Mouse (Mus musculus): ENCODE measurements at regions not wholly inside any gene's neighbourhood (a gene's known extent, or its start where the extent isn't known, plus 50 kb on each side); places are given as distances from the start of the nearest gene placed in this dataset.

- Histone ChIP-seq H3K36me3 (no peaks in the 10 kb centered on the region), H3K27ac (replicated peaks) (no peak overlapping the region), H3K4me3 (no peak overlapping the region), H3K4me1 (replicated peaks) (no peaks in the 10 kb centered on the region), H3K27me3 (no peaks in the 10 kb centered on the region), H3K9ac (no peak overlapping the region), H3K9me3 (no peaks in the 10 kb centered on the region), H3K4me2 (no peak overlapping the region)
- WGBS: 93% methylated on average over 9 of the region's 9 CpGs
- no peak for ATAC-seq (ENCODE audit: low read depth)
Observed at GRCm38 (mm10) chr5:51775502-51776145, 208.1 kb upstream of the Ppargc1a start.

- ATAC-seq (ENCODE audit: low read depth): no peak
- no peaks in the 10 kb centered on the region for H3K9me3 ChIP-seq
- no peak overlapping the region for H3K4me2 ChIP-seq
- no peak overlapping the region for H3K27ac ChIP-seq (replicated peaks)
- H3K4me1 ChIP-seq (replicated peaks): no peaks in the 10 kb centered on the region
- no peak overlapping the region for H3K9ac ChIP-seq
- no peaks in the 10 kb centered on the region for H3K36me3 ChIP-seq
- 83% methylated on average over 2 of the region's 2 CpGs for WGBS
- no peaks in the 10 kb centered on the region for H3K27me3 ChIP-seq
- H3K4me3 ChIP-seq: no peak overlapping the region
Observed at GRCm38 (mm10) chr5:51771655-51772054, 204.1 kb upstream of the Ppargc1a start.

- Histone ChIP-seq H3K4me3 (no peak overlapping the region), H3K9ac (no peak overlapping the region), H3K4me1 (replicated peaks) (no peaks in the 10 kb centered on the region), H3K27ac (replicated peaks) (no peak overlapping the region), H3K27me3 (no peaks in the 10 kb centered on the region), H3K4me2 (no peak overlapping the region), H3K9me3 (no peaks in the 10 kb centered on the region), H3K36me3 (no peaks in the 10 kb centered on the region)
- 86% methylated on average over 3 of the region's 3 CpGs for WGBS
- ATAC-seq (ENCODE audit: low read depth): no peak
Observed at GRCm38 (mm10) chr5:51766111-51766510, 198.6 kb upstream of the Ppargc1a start.

GRCm38 (mm10) chr5:51764416-51764815, 196.9 kb upstream of the Ppargc1a start:
- Histone ChIP-seq H3K36me3 (no peaks in the 10 kb centered on the region), H3K4me1 (replicated peaks) (no peaks in the 10 kb centered on the region), H3K9ac (no peak overlapping the region), H3K9me3 (no peaks in the 10 kb centered on the region), H3K4me2 (no peak overlapping the region), H3K27ac (replicated peaks) (no peak overlapping the region), H3K4me3 (no peak overlapping the region), H3K27me3 (no peaks in the 10 kb centered on the region)
- ATAC-seq (ENCODE audit: low read depth): no peak
- WGBS: 89% methylated on average over 7 of the region's 7 CpGs

- no peaks in the 10 kb centered on the region for H3K4me1 ChIP-seq (replicated peaks)
- ATAC-seq (ENCODE audit: low read depth): no peak
- H3K27me3 ChIP-seq: no peaks in the 10 kb centered on the region
- no peaks in the 10 kb centered on the region for H3K9me3 ChIP-seq
- WGBS: 76% methylated on average over 7 of the region's 7 CpGs
- no peak overlapping the region for H3K4me3 ChIP-seq
- no peaks in the 10 kb centered on the region for H3K36me3 ChIP-seq
- H3K27ac ChIP-seq (replicated peaks): no peak overlapping the region
- H3K9ac ChIP-seq: no peak overlapping the region
- no peak overlapping the region for H3K4me2 ChIP-seq
Observed at GRCm38 (mm10) chr5:51763599-51763998, 196.1 kb upstream of the Ppargc1a start.

GRCm38 (mm10) chr5:51762352-51762751, 194.8 kb upstream of the Ppargc1a start:
- 70% methylated on average over 3 of the region's 3 CpGs for WGBS
- no peaks in the 10 kb centered on the region for H3K27me3 ChIP-seq
- H3K4me2 ChIP-seq: no peak overlapping the region
- H3K4me3 ChIP-seq: no peak overlapping the region
- no peaks in the 10 kb centered on the region for H3K9me3 ChIP-seq
- 0 out of 2 replicates have a peak, but pooled peaks cover 5% of the 10 kb centered on the region for H3K4me1 ChIP-seq (replicated peaks)
- no peak overlapping the region for H3K9ac ChIP-seq
- H3K27ac ChIP-seq (replicated peaks): no peak overlapping the region
- H3K36me3 ChIP-seq: no peaks in the 10 kb centered on the region
- no peak for ATAC-seq (ENCODE audit: low read depth)

GRCm38 (mm10) chr5:51758289-51758688, 190.8 kb upstream of the Ppargc1a start:
- ATAC-seq (ENCODE audit: low read depth): no peak
- Histone ChIP-seq H3K9ac (no peak overlapping the region), H3K36me3 (no peaks in the 10 kb centered on the region), H3K9me3 (no peaks in the 10 kb centered on the region), H3K4me2 (no peak overlapping the region), H3K4me3 (no peak overlapping the region), H3K27me3 (no peaks in the 10 kb centered on the region), H3K27ac (replicated peaks) (no peak overlapping the region), H3K4me1 (replicated peaks) (0 out of 2 replicates have a peak, but pooled peaks cover 5% of the 10 kb centered on the region)
- WGBS: 45% methylated on average over 2 of the region's 2 CpGs

GRCm38 (mm10) chr5:51757864-51758263, 190.3 kb upstream of the Ppargc1a start:
- Histone ChIP-seq H3K9me3 (no peaks in the 10 kb centered on the region), H3K27ac (replicated peaks) (no peak overlapping the region), H3K27me3 (no peaks in the 10 kb centered on the region), H3K36me3 (no peaks in the 10 kb centered on the region), H3K9ac (no peak overlapping the region), H3K4me1 (replicated peaks) (0 out of 2 replicates have a peak, but pooled peaks cover 5% of the 10 kb centered on the region), H3K4me2 (no peak overlapping the region), H3K4me3 (no peak overlapping the region)
- no peak for ATAC-seq (ENCODE audit: low read depth)
- WGBS: 83% methylated on average over 2 of the region's 2 CpGs

- no peak overlapping the region for H3K27ac ChIP-seq (replicated peaks)
- no peaks in the 10 kb centered on the region for H3K9me3 ChIP-seq
- no peak overlapping the region for H3K4me3 ChIP-seq
- no peak overlapping the region for H3K4me2 ChIP-seq
- no peaks in the 10 kb centered on the region for H3K27me3 ChIP-seq
- H3K36me3 ChIP-seq: no peaks in the 10 kb centered on the region
- no peak overlapping the region for H3K9ac ChIP-seq
- no peaks in the 10 kb centered on the region for H3K4me1 ChIP-seq (replicated peaks)
- ATAC-seq (ENCODE audit: low read depth): no peak
- 77% methylated on average over 4 of the region's 4 CpGs for WGBS
Observed at GRCm38 (mm10) chr5:51752024-51752423, 184.5 kb upstream of the Ppargc1a start.

- WGBS: 89% methylated on average over 8 of the region's 8 CpGs
- no peaks in the 10 kb centered on the region for H3K36me3 ChIP-seq
- no peak overlapping the region for H3K9ac ChIP-seq
- H3K4me2 ChIP-seq: no peak overlapping the region
- no peaks in the 10 kb centered on the region for H3K4me1 ChIP-seq (replicated peaks)
- no peak overlapping the region for H3K4me3 ChIP-seq
- no peak for ATAC-seq (ENCODE audit: low read depth)
- H3K27ac ChIP-seq (replicated peaks): no peak overlapping the region
- H3K27me3 ChIP-seq: no peaks in the 10 kb centered on the region
- no peaks in the 10 kb centered on the region for H3K9me3 ChIP-seq
Observed at GRCm38 (mm10) chr5:51750456-51750855, 182.9 kb upstream of the Ppargc1a start.

GRCm38 (mm10) chr5:51740893-51741292, 173.4 kb upstream of the Ppargc1a start:
- H3K36me3 ChIP-seq: no peaks in the 10 kb centered on the region
- no peaks in the 10 kb centered on the region for H3K27me3 ChIP-seq
- WGBS: 90% methylated on average over 8 of the region's 8 CpGs
- ATAC-seq (ENCODE audit: low read depth): no peak
- no peak overlapping the region for H3K27ac ChIP-seq (replicated peaks)
- no peak overlapping the region for H3K4me3 ChIP-seq
- no peaks in the 10 kb centered on the region for H3K9me3 ChIP-seq
- peaks cover 6% of the 10 kb centered on the region; the same call in 1 of the 2 replicates for H3K4me1 ChIP-seq (replicated peaks)
- H3K9ac ChIP-seq: no peak overlapping the region
- H3K4me2 ChIP-seq: no peak overlapping the region

- no peak for ATAC-seq (ENCODE audit: low read depth)
- no peak overlapping the region for H3K27ac ChIP-seq (replicated peaks)
- H3K36me3 ChIP-seq: no peaks in the 10 kb centered on the region
- WGBS: 78% methylated on average over 1 of the region's 1 CpGs
- no peaks in the 10 kb centered on the region for H3K9me3 ChIP-seq
- H3K4me1 ChIP-seq (replicated peaks): no peaks in the 10 kb centered on the region
- no peaks in the 10 kb centered on the region for H3K27me3 ChIP-seq
- no peak overlapping the region for H3K9ac ChIP-seq
- no peak overlapping the region for H3K4me2 ChIP-seq
- H3K4me3 ChIP-seq: no peak overlapping the region
Observed at GRCm38 (mm10) chr5:51730241-51730640, 162.7 kb upstream of the Ppargc1a start.

GRCm38 (mm10) chr5:51729771-51730170, 162.2 kb upstream of the Ppargc1a start:
- Histone ChIP-seq H3K9me3 (no peaks in the 10 kb centered on the region), H3K4me2 (no peak overlapping the region), H3K4me1 (replicated peaks) (peaks cover 5% of the 10 kb centered on the region), H3K4me3 (no peak overlapping the region), H3K27ac (replicated peaks) (no peak overlapping the region), H3K27me3 (no peaks in the 10 kb centered on the region), H3K36me3 (no peaks in the 10 kb centered on the region), H3K9ac (no peak overlapping the region)
- 84% methylated on average over 1 of the region's 1 CpGs for WGBS
- no peak for ATAC-seq (ENCODE audit: low read depth)

Measured in neural tube, embryonic 13.5 days (tissue).